Mouse (Mus musculus): ENCODE data around the gene Polr3e. TPM values are rescaled to one million over a fixed set of nuclear protein-coding genes. Genes with fewer than 3 reads are reported as not detected.

Polr3e gene
- polyA plus RNA-seq, 1 experiment = 12.0 TPM

- no peaks in the 10 kb centered on the region for H3K27me3 ChIP-seq (ENCODE audit: control insufficient read depth, insufficient read depth, insufficient read length)
- H3K79me2 ChIP-seq (ENCODE audit: control insufficient read depth, insufficient read depth) = peaks cover 30% of the 10 kb centered on the region
- peak within 1 kb of the TSS; percentile 53 for H3K4me3 ChIP-seq
- H3ac ChIP-seq (ENCODE audit: control insufficient read depth, insufficient read length) = peak within 1 kb of the TSS; percentile 45
- peak; percentile 88 for TF ChIP-seq POLR2A (IDR thresholded peaks at IDR 0.05; ENCODE audit: insufficient read length, low read depth)
- peak; percentile 88 for TF ChIP-seq POLR2AphosphoS2 (IDR thresholded peaks at IDR 0.05; ENCODE audit: insufficient read length, low read depth)
- TF ChIP-seq TCF3 (IDR thresholded peaks at IDR 0.05; ENCODE audit: insufficient read length, low read depth) = no peak
- no peaks in the 10 kb centered on the region for H3K36me3 ChIP-seq (ENCODE audit: control insufficient read depth, insufficient read depth)
- peak within 1 kb of the TSS; percentile 87 for H3K4me2 ChIP-seq (ENCODE audit: low read depth)
These were observed 64.8 kb downstream of the Polr3e start, which contains the start of the genes Cdr2 and Mfsd13b for GRCm38 (mm10) chr7:120982200-120982841. TSS of gene Cdr2 (minus strand) at chr7:120982312. TSS of gene Mfsd13b (plus strand) at chr7:120982509.

- peaks cover 6% of the 10 kb centered on the region for H3K27me3 ChIP-seq (ENCODE audit: control insufficient read depth, insufficient read depth, insufficient read length)
- peak overlapping the region; percentile 45 for H3ac ChIP-seq (ENCODE audit: control insufficient read depth, insufficient read length)
- peak overlapping the region; percentile 53 for H3K4me3 ChIP-seq
- no peak for TF ChIP-seq POLR2A (IDR thresholded peaks at IDR 0.05; ENCODE audit: insufficient read length, low read depth)
- no peak for TF ChIP-seq SRF (IDR thresholded peaks at IDR 0.05; ENCODE audit: control insufficient read depth, insufficient read length, low read depth)
- no peak for TF ChIP-seq REST (IDR thresholded peaks at IDR 0.05; ENCODE audit: insufficient read depth, insufficient read length)
- no peak for TF ChIP-seq TCF12 (IDR thresholded peaks at IDR 0.05; ENCODE audit: insufficient read depth, poor library complexity, severe bottlenecking)
- TF ChIP-seq E2F4 (IDR thresholded peaks at IDR 0.05; ENCODE audit: insufficient read depth) = no peak
- no peak for TF ChIP-seq USF1 (IDR thresholded peaks at IDR 0.05; ENCODE audit: low read depth)
- TF ChIP-seq MYOD1 (IDR thresholded peaks at IDR 0.05; ENCODE audit: control insufficient read depth in 1 of 3, insufficient read length in 2 of 3, low read depth in 2 of 3) = no peak
- TF ChIP-seq MAX (IDR thresholded peaks at IDR 0.05; ENCODE audit: low read depth) = no peak
- TF ChIP-seq POLR2AphosphoS2 (IDR thresholded peaks at IDR 0.05; ENCODE audit: insufficient read length, low read depth) = no peak
- TF ChIP-seq TCF3 (IDR thresholded peaks at IDR 0.05; ENCODE audit: insufficient read length, low read depth) = no peak
- TF ChIP-seq CEBPB (IDR thresholded peaks at IDR 0.05; ENCODE audit: insufficient read depth, poor library complexity, severe bottlenecking) = no peak
- no peak for TF ChIP-seq MYOG (IDR thresholded peaks at IDR 0.05; ENCODE audit: control insufficient read depth in 1 of 3, insufficient read depth in 1 of 3, insufficient read length in 2 of 3, low read depth in 2 of 3)
- no peaks in the 10 kb centered on the region for H3K36me3 ChIP-seq (ENCODE audit: control insufficient read depth, insufficient read depth)
- peak overlapping the region; percentile 87 for H3K4me2 ChIP-seq (ENCODE audit: low read depth)
- H3K79me2 ChIP-seq (ENCODE audit: control insufficient read depth, insufficient read depth) = peaks cover 26% of the 10 kb centered on the region
These were observed 65.4 kb downstream of the Polr3e start for GRCm38 (mm10) chr7:120982968-120983367.

- TF ChIP-seq USF1 (IDR thresholded peaks at IDR 0.05; ENCODE audit: low read depth) = no peak
- no peak for TF ChIP-seq REST (IDR thresholded peaks at IDR 0.05; ENCODE audit: insufficient read depth, insufficient read length)
- TF ChIP-seq POLR2A (IDR thresholded peaks at IDR 0.05; ENCODE audit: insufficient read length, low read depth) = no peak
- TF ChIP-seq POLR2AphosphoS2 (IDR thresholded peaks at IDR 0.05; ENCODE audit: insufficient read length, low read depth) = no peak
- no peak for TF ChIP-seq MYOG (IDR thresholded peaks at IDR 0.05; ENCODE audit: control insufficient read depth in 1 of 3, insufficient read depth in 1 of 3, insufficient read length in 2 of 3, low read depth in 2 of 3)
- TF ChIP-seq CEBPB (IDR thresholded peaks at IDR 0.05; ENCODE audit: insufficient read depth, poor library complexity, severe bottlenecking) = no peak
- no peak for TF ChIP-seq TCF12 (IDR thresholded peaks at IDR 0.05; ENCODE audit: insufficient read depth, poor library complexity, severe bottlenecking)
- TF ChIP-seq MAX (IDR thresholded peaks at IDR 0.05; ENCODE audit: low read depth) = no peak
- TF ChIP-seq MYOD1 (IDR thresholded peaks at IDR 0.05; ENCODE audit: control insufficient read depth in 1 of 3, insufficient read length in 2 of 3, low read depth in 2 of 3) = no peak
- TF ChIP-seq SRF (IDR thresholded peaks at IDR 0.05; ENCODE audit: control insufficient read depth, insufficient read length, low read depth) = no peak
- no peak for TF ChIP-seq TCF3 (IDR thresholded peaks at IDR 0.05; ENCODE audit: insufficient read length, low read depth)
- TF ChIP-seq E2F4 (IDR thresholded peaks at IDR 0.05; ENCODE audit: insufficient read depth) = no peak
- Histone ChIP-seq H3ac (ENCODE audit: control insufficient read depth, insufficient read length) (no peak overlapping the region), H3K27me3 (ENCODE audit: control insufficient read depth, insufficient read depth, insufficient read length) (peaks cover 8% of the 10 kb centered on the region), H3K4me2 (ENCODE audit: low read depth) (no peak overlapping the region), H3K4me3 (no peak overlapping the region), H3K36me3 (ENCODE audit: control insufficient read depth, insufficient read depth) (no peaks in the 10 kb centered on the region), H3K79me2 (ENCODE audit: control insufficient read depth, insufficient read depth) (no peaks in the 10 kb centered on the region)
These were observed 73.6 kb downstream of the Polr3e start for GRCm38 (mm10) chr7:120991191-120991590.

Other genes with a start within 250 kb of the Polr3e start
- gene Pdzd9, start 247.4 kb upstream of the Polr3e start, polyA plus RNA-seq (2012; fragmentation: generic; extraction: Trizol) = 0.16 TPM
- 23.3 TPM for gene Mosmo, start 240.1 kb upstream of the Polr3e start, polyA plus RNA-seq (2012; fragmentation: generic; extraction: Trizol)
- 0.05 TPM for gene Vwa3a, start 178.4 kb upstream of the Polr3e start, polyA plus RNA-seq (2012; fragmentation: generic; extraction: Trizol)
- gene Gm5737, start 105.4 kb upstream of the Polr3e start, polyA plus RNA-seq (2012; fragmentation: generic; extraction: Trizol) = not detected
- 32.3 TPM for gene Eef2k, start 74.9 kb upstream of the Polr3e start, polyA plus RNA-seq (2012; fragmentation: generic; extraction: Trizol)
- gene Cdr2, start 64.6 kb downstream of the Polr3e start, polyA plus RNA-seq (2012; fragmentation: generic; extraction: Trizol) = 9.6 TPM
- 0.04 TPM for gene Mfsd13b, start 64.8 kb downstream of the Polr3e start, polyA plus RNA-seq (2012; fragmentation: generic; extraction: Trizol)
- gene Mettl9, start 116.7 kb downstream of the Polr3e start, polyA plus RNA-seq (2012; fragmentation: generic; extraction: Trizol) = 23.5 TPM
- gene Igsf6, start 156.8 kb downstream of the Polr3e start, polyA plus RNA-seq (2012; fragmentation: generic; extraction: Trizol) = 0.04 TPM
- gene Otoa, start 163.9 kb downstream of the Polr3e start, polyA plus RNA-seq (2012; fragmentation: generic; extraction: Trizol) = 0.35 TPM